Mouse (Mus musculus): Measurements from ENCODE around the gene Prom1. TPM values are rescaled to one million over a fixed set of nuclear protein-coding genes. Genes with fewer than 3 reads are reported as not detected.

Gene Prom1
- polyA plus RNA-seq, 1 experiment = 3.1 TPM

GRCm38 (mm10) chr5:44085871-44086270, 16.0 kb downstream of the Prom1 start:
- Histone ChIP-seq H3K36me3 (ENCODE audit: control insufficient read depth, insufficient read depth, low read length) (no peaks in the 10 kb centered on the region; the same call in 1 of the 2 replicates), H3K4me1 (ENCODE audit: control insufficient read depth, insufficient read depth, insufficient read length, low read length) (no peaks in the 10 kb centered on the region), H3K27ac (ENCODE audit: insufficient read depth, low read depth, low read length) (no peak overlapping the region), H3K27me3 (ENCODE audit: control insufficient read depth, insufficient read depth, low read length) (no peaks in the 10 kb centered on the region), H3K4me3 (ENCODE audit: low read depth, low read length) (no peak overlapping the region)
- whole genome bisulfite sequencing = 82% methylated on average over 7 of the region's 7 CpGs
- TF ChIP-seq POLR2A (IDR thresholded peaks at IDR 0.05; ENCODE audit: low read depth, low read length) (no peak), CTCF (IDR thresholded peaks at IDR 0.05; ENCODE audit: extremely low read depth, insufficient read length, insufficient replicate concordance, low read depth, low read length) (no peak)

GRCm38 (mm10) chr5:44081108-44081507, 20.7 kb downstream of the Prom1 start:
- Histone ChIP-seq H3K36me3 (ENCODE audit: control insufficient read depth, insufficient read depth, low read length) (no peaks in the 10 kb centered on the region; the same call in 1 of the 2 replicates), H3K4me3 (ENCODE audit: low read depth, low read length) (no peak overlapping the region), H3K27me3 (ENCODE audit: control insufficient read depth, insufficient read depth, low read length) (no peaks in the 10 kb centered on the region), H3K4me1 (ENCODE audit: control insufficient read depth, insufficient read depth, insufficient read length, low read length) (no peaks in the 10 kb centered on the region), H3K27ac (ENCODE audit: insufficient read depth, low read depth, low read length) (no peak overlapping the region)
- 87% methylated on average over 1 of the region's 1 CpGs for WGBS
- TF ChIP-seq CTCF (IDR thresholded peaks at IDR 0.05; ENCODE audit: extremely low read depth, insufficient read length, insufficient replicate concordance, low read depth, low read length) (no peak), POLR2A (IDR thresholded peaks at IDR 0.05; ENCODE audit: low read depth, low read length) (no peak)

- TF ChIP-seq POLR2A (IDR thresholded peaks at IDR 0.05; ENCODE audit: low read depth, low read length) (no peak), CTCF (IDR thresholded peaks at IDR 0.05; ENCODE audit: extremely low read depth, insufficient read length, insufficient replicate concordance, low read depth, low read length) (no peak)
- H3K4me1 ChIP-seq (ENCODE audit: control insufficient read depth, insufficient read depth, insufficient read length, low read length) = no peaks in the 10 kb centered on the region
- H3K27me3 ChIP-seq (ENCODE audit: control insufficient read depth, insufficient read depth, low read length) = no peaks in the 10 kb centered on the region
- no peak overlapping the region for H3K27ac ChIP-seq (ENCODE audit: insufficient read depth, low read depth, low read length)
- WGBS = 67% methylated on average over 8 of the region's 8 CpGs
- no peaks in the 10 kb centered on the region; the same call in 1 of the 2 replicates for H3K36me3 ChIP-seq (ENCODE audit: control insufficient read depth, insufficient read depth, low read length)
- H3K4me3 ChIP-seq (ENCODE audit: low read depth, low read length) = no peak overlapping the region
Measured at GRCm38 (mm10) chr5:44080276-44081054, 21.4 kb downstream of the Prom1 start.

- no peaks in the 10 kb centered on the region for H3K4me1 ChIP-seq (ENCODE audit: control insufficient read depth, insufficient read depth, insufficient read length, low read length)
- TF ChIP-seq CTCF (IDR thresholded peaks at IDR 0.05; ENCODE audit: extremely low read depth, insufficient read length, insufficient replicate concordance, low read depth, low read length) (no peak), POLR2A (IDR thresholded peaks at IDR 0.05; ENCODE audit: low read depth, low read length) (no peak)
- H3K27me3 ChIP-seq (ENCODE audit: control insufficient read depth, insufficient read depth, low read length) = no peaks in the 10 kb centered on the region
- H3K36me3 ChIP-seq (ENCODE audit: control insufficient read depth, insufficient read depth, low read length) = no peaks in the 10 kb centered on the region
- no peak overlapping the region for H3K27ac ChIP-seq (ENCODE audit: insufficient read depth, low read depth, low read length)
- no peak overlapping the region for H3K4me3 ChIP-seq (ENCODE audit: low read depth, low read length)
- WGBS = 94% methylated on average over 1 of the region's 1 CpGs
Measured at GRCm38 (mm10) chr5:44075432-44075831, 26.4 kb downstream of the Prom1 start.

GRCm38 (mm10) chr5:44073634-44074033, 28.2 kb downstream of the Prom1 start:
- WGBS = 66% methylated on average over 3 of the region's 3 CpGs
- H3K27ac ChIP-seq (ENCODE audit: insufficient read depth, low read depth, low read length) = no peak overlapping the region
- H3K36me3 ChIP-seq (ENCODE audit: control insufficient read depth, insufficient read depth, low read length) = no peaks in the 10 kb centered on the region
- no peak for TF ChIP-seq CTCF (IDR thresholded peaks at IDR 0.05; ENCODE audit: extremely low read depth, insufficient read length, insufficient replicate concordance, low read depth, low read length)
- TF ChIP-seq POLR2A (IDR thresholded peaks at IDR 0.05; ENCODE audit: low read depth, low read length) = no peak
- no peaks in the 10 kb centered on the region for H3K4me1 ChIP-seq (ENCODE audit: control insufficient read depth, insufficient read depth, insufficient read length, low read length)
- H3K4me3 ChIP-seq (ENCODE audit: low read depth, low read length) = no peak overlapping the region
- H3K27me3 ChIP-seq (ENCODE audit: control insufficient read depth, insufficient read depth, low read length) = no peaks in the 10 kb centered on the region

- H3K27me3 ChIP-seq (ENCODE audit: control insufficient read depth, insufficient read depth, low read length) = no peaks in the 10 kb centered on the region
- no peaks in the 10 kb centered on the region for H3K36me3 ChIP-seq (ENCODE audit: control insufficient read depth, insufficient read depth, low read length)
- WGBS = 92% methylated on average over 7 of the region's 7 CpGs
- H3K4me3 ChIP-seq (ENCODE audit: low read depth, low read length) = no peak overlapping the region
- no peak for TF ChIP-seq CTCF (IDR thresholded peaks at IDR 0.05; ENCODE audit: extremely low read depth, insufficient read length, insufficient replicate concordance, low read depth, low read length)
- H3K4me1 ChIP-seq (ENCODE audit: control insufficient read depth, insufficient read depth, insufficient read length, low read length) = no peaks in the 10 kb centered on the region
- no peak overlapping the region for H3K27ac ChIP-seq (ENCODE audit: insufficient read depth, low read depth, low read length)
Measured at GRCm38 (mm10) chr5:44070529-44071133, 31.2 kb downstream of the Prom1 start.

- Histone ChIP-seq H3K4me3 (ENCODE audit: low read depth, low read length) (no peak overlapping the region), H3K27ac (ENCODE audit: insufficient read depth, low read depth, low read length) (no peak overlapping the region), H3K27me3 (ENCODE audit: control insufficient read depth, insufficient read depth, low read length) (no peaks in the 10 kb centered on the region), H3K36me3 (ENCODE audit: control insufficient read depth, insufficient read depth, low read length) (0 out of 2 replicates have a peak, but pooled peaks cover 5% of the 10 kb centered on the region), H3K4me1 (ENCODE audit: control insufficient read depth, insufficient read depth, insufficient read length, low read length) (no peaks in the 10 kb centered on the region)
- 91% methylated on average over 3 of the region's 3 CpGs for WGBS
- TF ChIP-seq POLR2A (IDR thresholded peaks at IDR 0.05; ENCODE audit: low read depth, low read length) = no peak
- no peak for TF ChIP-seq CTCF (IDR thresholded peaks at IDR 0.05; ENCODE audit: extremely low read depth, insufficient read length, insufficient replicate concordance, low read depth, low read length)
Measured at GRCm38 (mm10) chr5:44058258-44058657, 43.6 kb downstream of the Prom1 start.
